Mouse (Mus musculus) heart, adult 8-10 months (tissue): ENCODE measurements around the gene Zfp949. TPM values are rescaled to one million over a fixed set of nuclear protein-coding genes. Genes with fewer than 3 reads are reported as not detected.
"Not testable (repeated sequence)": the region's sequence is repeated elsewhere in the genome, so short reads cannot be mapped to it uniquely, and the experiment has no call there.

Experiments
- DNase-seq: peaks from one replicate; pipeline ENCODE4 v3.0.0; 2022; ENCODE audit warnings: low spot score
- total RNA-seq, 4 experiments: library from RNA; stranded (reverse); gene quantifications; 2 replicates each; pipeline ENCODE4 v1.2.4; 2022

Zfp949 gene
- total RNA-seq, 4 experiments from 2014 or later = 5.4 to 8.6 (median 6.0) TPM

GRCm38 (mm10) chr9:88539546-88540224 is 8.1 kb upstream of the Zfp949 start:
- no peak for DNase-seq

- peak; percentile 28 for DNase-seq
Observed at GRCm38 (mm10) chr9:88542816-88543215, 5.0 kb upstream of the Zfp949 start.

GRCm38 (mm10) chr9:88545534-88545933 is 2.3 kb upstream of the Zfp949 start:
- DNase-seq = no peak

GRCm38 (mm10) chr9:88546166-88546565 is 1.7 kb upstream of the Zfp949 start:
- DNase-seq = peak; percentile 73

GRCm38 (mm10) chr9:88546657-88547056 is 1.2 kb upstream of the Zfp949 start:
- DNase-seq = no peak

GRCm38 (mm10) chr9:88547270-88547669 is 550 bp upstream of the Zfp949 start:
- peak; percentile 42 for DNase-seq

- DNase-seq = no peak
Observed at GRCm38 (mm10) chr9:88548614-88548945, 760 bp downstream of the Zfp949 start.

- no peak for DNase-seq
Observed at GRCm38 (mm10) chr9:88553071-88553470, 5.3 kb downstream of the Zfp949 start.

- no peak for DNase-seq
Observed at GRCm38 (mm10) chr9:88558146-88558545, 10.3 kb downstream of the Zfp949 start.

- not testable (repeated sequence) for DNase-seq
Observed at GRCm38 (mm10) chr9:88561476-88561875, 13.7 kb downstream of the Zfp949 start.

GRCm38 (mm10) chr9:88570471-88570870 is 22.7 kb downstream of the Zfp949 start:
- DNase-seq = not testable (repeated sequence)

GRCm38 (mm10) chr9:88580591-88580990 is 32.8 kb downstream of the Zfp949 start, which contains the start of gene Trim43a:
TSS of gene Trim43a (plus strand) at chr9:88580891.
- not testable (repeated sequence) for DNase-seq

- DNase-seq = not testable (repeated sequence)
Observed at GRCm38 (mm10) chr9:88593708-88594107, 45.9 kb downstream of the Zfp949 start.

- DNase-seq = peak; percentile 99
Observed at GRCm38 (mm10) chr9:88599206-88600162, 51.7 kb downstream of the Zfp949 start.

Other genes starting within 250 kb of the Zfp949 start
- 10 to 100 TPM in 2 of 4 experiments, 1 to 10 TPM in 2; 8.2 to 12.4 (median 10.8) TPM for gene Nt5e, start 220.8 kb upstream of the Zfp949 start, total RNA-seq
- 10 to 100 TPM; 20.4 to 25.8 (median 21.8) TPM for gene Snx14, start 109.1 kb upstream of the Zfp949 start, total RNA-seq
- gene Gm20537, start 91.4 kb upstream of the Zfp949 start, total RNA-seq = 1 to 10 TPM in 1 of 4 experiments, under 1 TPM in 1, not detected in 2; 0.50 to 1.3 TPM
- 10 to 100 TPM; 52.1 to 62.3 (median 56.1) TPM for gene Syncrip, start 65.4 kb upstream of the Zfp949 start, total RNA-seq
- not detected for gene Trim43a, start 32.9 kb downstream of the Zfp949 start, total RNA-seq
- gene Mthfsl, start 172.3 kb downstream of the Zfp949 start, total RNA-seq = 10 to 100 TPM; 12.0 to 19.5 (median 15.9) TPM
- 1 to 10 TPM in 1 of 4 experiments, not detected in 3; 2.2 TPM for gene Bcl2a1d, start 183.9 kb downstream of the Zfp949 start, total RNA-seq